Mouse (Mus musculus) stomach, postnatal 0 days (tissue): ENCODE results near the gene Blcap.

ENCODE experiments used
- CTCF ChIP-seq: IDR thresholded peaks from 2 replicates; pipeline ENCODE4 v1.5.1; 2016; ENCODE audit warnings: antibody characterized with exemption, low read depth, mild to moderate bottlenecking, moderate library complexity
- EP300 ChIP-seq: optimal IDR thresholded peaks from 2 replicates; pipeline ENCODE3; 2016; ENCODE audit warnings: antibody characterized with exemption

GRCm38 (mm10) chr2:157569796-157570485 is 1.1 kb downstream of the Blcap start:
- TF ChIP-seq EP300 (no peak), CTCF (no peak)
